ENCODE assay signal across 8 mouse cellular contexts in the genomic region with DNA sequence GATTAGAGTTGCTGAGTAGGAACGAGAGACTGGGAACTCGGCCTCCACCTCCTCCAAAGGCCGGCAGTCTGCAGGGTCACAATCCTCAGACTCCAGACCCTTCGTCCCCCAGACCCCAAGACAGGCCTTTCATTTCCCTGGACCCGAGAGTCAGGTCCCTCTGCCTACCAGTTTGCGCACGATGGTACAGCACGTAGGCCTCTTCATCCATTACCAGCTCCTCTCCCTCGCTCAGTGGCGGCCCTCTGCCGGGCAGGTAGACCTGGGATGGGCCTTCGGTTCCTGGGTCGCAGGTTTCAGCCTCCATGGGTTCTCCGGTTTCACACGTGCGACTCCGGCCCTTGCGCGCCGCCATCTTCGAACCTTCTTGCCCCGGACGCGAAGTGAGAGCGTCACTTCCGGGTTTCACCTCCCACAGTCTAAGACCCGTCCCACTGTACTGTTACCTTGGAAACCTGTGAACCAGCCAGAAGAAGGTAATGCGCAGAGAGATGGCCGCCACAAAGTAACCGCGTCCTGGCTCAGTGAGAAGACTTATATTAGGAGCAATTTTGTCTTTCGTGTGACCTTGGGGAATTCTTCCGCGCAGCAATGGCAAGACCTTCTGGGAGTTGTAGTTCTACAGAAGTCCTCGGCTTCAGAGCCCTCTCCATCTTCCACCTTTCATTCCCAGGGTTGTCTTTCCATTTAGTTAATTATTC. TPM values are rescaled to one million over a fixed set of nuclear protein-coding genes. Genes with fewer than 3 reads are reported as not detected.
DNase-seq lines count a peak whose midpoint lies in the region; ATAC-seq and TF ChIP-seq lines count a peak whose summit lies in the region.

A gene (minus strand): TSS at position 518 of the 701 bp plus-strand sequence.

- H3K36me3 ChIP-seq in embryonic facial prominence, embryonic 14.5 days (ENCODE audit: control insufficient read depth, insufficient read depth, low read length), result peaks cover 37% of the 10 kb centered on the region
- H3K36me3 ChIP-seq in limb, embryonic 14.5 days (ENCODE audit: control insufficient read depth, insufficient read depth, low read length), result peaks cover 38% of the 10 kb centered on the region
- H3K36me3 ChIP-seq in midbrain, postnatal 0 days (ENCODE audit: insufficient read depth, low read length), result peaks cover 45% of the 10 kb centered on the region

- H3K9ac ChIP-seq in embryonic facial prominence, embryonic 14.5 days (ENCODE audit: low read depth, low read length), result peak within 1 kb of the TSS; percentile 70
- peak within 1 kb of the TSS; percentile 54 for H3K9ac ChIP-seq in limb, embryonic 14.5 days (ENCODE audit: low read depth, low read length, severe bottlenecking)
- peak within 1 kb of the TSS; percentile 58 for H3K9ac ChIP-seq in midbrain, postnatal 0 days (replicated peaks; ENCODE audit: low read length, poor library complexity, severe bottlenecking)

- 1% methylated on average over 28 of the region's 35 CpGs for WGBS in embryonic facial prominence, embryonic 14.5 days
- 0% methylated on average over 35 of the region's 35 CpGs for WGBS in limb, embryonic 14.5 days
- WGBS in midbrain, postnatal 0 days, result under 1% methylated on average over 35 of the region's 35 CpGs

- peak; percentile 39 for TF ChIP-seq CTCF in midbrain, postnatal 0 days (IDR thresholded peaks at IDR 0.05)

- H3K4me3 ChIP-seq in embryonic facial prominence, embryonic 14.5 days (ENCODE audit: low read depth, low read length), result peak within 1 kb of the TSS; percentile 71
- H3K4me3 ChIP-seq in limb, embryonic 14.5 days (replicated peaks; ENCODE audit: low read length), result peak within 1 kb of the TSS; percentile 57
- peak within 1 kb of the TSS; percentile 79 for H3K4me3 ChIP-seq in midbrain, postnatal 0 days (ENCODE audit: low read depth, low read length)

- H3K27ac ChIP-seq in embryonic facial prominence, embryonic 14.5 days (replicated peaks; ENCODE audit: low read depth, low read length), result no peak within 1 kb of the TSS; the same call in 1 of the 2 replicates
- H3K27ac ChIP-seq in limb, embryonic 14.5 days (replicated peaks; ENCODE audit: low read depth, low read length), result no peak within 1 kb of the TSS
- H3K27ac ChIP-seq in midbrain, postnatal 0 days (ENCODE audit: low read depth, low read length), result peak within 1 kb of the TSS; percentile 77

- peak within 1 kb of the TSS; percentile 72 for H3K4me2 ChIP-seq in embryonic facial prominence, embryonic 14.5 days (ENCODE audit: low read depth, low read length)
- H3K4me2 ChIP-seq in limb, embryonic 14.5 days (replicated peaks; ENCODE audit: low read depth, low read length, severe bottlenecking), result peak within 1 kb of the TSS; percentile 67
- H3K4me2 ChIP-seq in midbrain, postnatal 0 days (ENCODE audit: low read depth, low read length, poor library complexity, severe bottlenecking), result peak within 1 kb of the TSS; percentile 88

- H3K9me3 ChIP-seq in embryonic facial prominence, embryonic 14.5 days (ENCODE audit: control insufficient read depth, low read length), result no peaks in the 10 kb centered on the region
- no peaks in the 10 kb centered on the region for H3K9me3 ChIP-seq in limb, embryonic 14.5 days (ENCODE audit: control insufficient read depth, low read length)
- H3K9me3 ChIP-seq in midbrain, postnatal 0 days (ENCODE audit: low read length), result no peaks in the 10 kb centered on the region

- peaks cover 10% of the 10 kb centered on the region for H3K4me1 ChIP-seq in embryonic facial prominence, embryonic 14.5 days (ENCODE audit: control insufficient read depth, insufficient read depth, low read length)
- H3K4me1 ChIP-seq in limb, embryonic 14.5 days (ENCODE audit: control insufficient read depth, insufficient read depth, low read length), result 0 out of 2 replicates have a peak, but pooled peaks cover 5% of the 10 kb centered on the region
- H3K4me1 ChIP-seq in midbrain, postnatal 0 days (ENCODE audit: insufficient read depth, low read length), result peaks cover 3% of the 10 kb centered on the region; the same call in 1 of the 2 replicates

- TF ChIP-seq POLR2A in limb, embryonic 14.5 days (IDR thresholded peaks at IDR 0.05; ENCODE audit: borderline replicate concordance, extremely low read depth, insufficient read depth, insufficient read length), result 0 out of 2 replicates have a peak, but pooled peaks have one; percentile 6

- H3K27me3 ChIP-seq in embryonic facial prominence, embryonic 14.5 days (replicated peaks; ENCODE audit: control insufficient read depth, insufficient read depth, low read length), result peaks cover 46% of the 10 kb centered on the region
- peaks cover 46% of the 10 kb centered on the region for H3K27me3 ChIP-seq in limb, embryonic 14.5 days (ENCODE audit: control insufficient read depth, insufficient read depth, low read length)
- peaks cover 25% of the 10 kb centered on the region for H3K27me3 ChIP-seq in midbrain, postnatal 0 days (ENCODE audit: insufficient read depth, low read length)

- ATAC-seq in embryonic facial prominence, embryonic 14.5 days (ENCODE audit: low read depth), result peak; percentile 92
- peak; percentile 92 for ATAC-seq in limb, embryonic 14.5 days (ENCODE audit: low FRiP score, low read depth)
- peak; percentile 91 for ATAC-seq in midbrain, postnatal 0 days (ENCODE audit: low FRiP score)

- peak; percentile 94 for DNase-seq in 416B (ENCODE audit: low read depth)
- peak; percentile 63 to 69 for DNase-seq in adrenal gland, postnatal 4 days (ENCODE audit: low spot score in 2 of 2)
- DNase-seq in embryonic facial prominence, embryonic 14.5 days (ENCODE audit: low spot score), result peak; percentile 96
- peak; percentile 85 for DNase-seq in heart, adult 8-10 months (ENCODE audit: low spot score)
- DNase-seq in kidney, adult 9 months, result peak; percentile 93
- peak; percentile 88 for DNase-seq in limb, embryonic 14.5 days (ENCODE audit: low spot score)
- DNase-seq in midbrain, postnatal 0 days (ENCODE audit: low spot score), result peak; percentile 95
- DNase-seq in spleen, postnatal 14 days (ENCODE audit: low spot score in 2 of 2), result peak; percentile 51 to 68

RNA-seq across cellular contexts. Expression of the gene that starts here (rescaled TPM):
- total RNA-seq in adrenal gland, postnatal 4 days (2021), result 10 to 100 TPM; 28.2 to 28.3 TPM
- 53.9 and 60.5 TPM in 2 replicates for polyA plus RNA-seq in embryonic facial prominence, embryonic 14.5 days (2014; fragmentation: Nextera tagmentation; extraction: Ambion mirVana)
- total RNA-seq in heart, adult 8-10 months (2022), result 10 to 100 TPM; 10.2 to 16.0 (median 13.6) TPM
- polyA plus RNA-seq in limb, embryonic 14.5 days (2012; rRNA removed), result 33.7 and 38.7 TPM in 2 replicates
- 62.4 and 62.9 TPM in 2 replicates for polyA plus RNA-seq in limb, embryonic 14.5 days (2014; fragmentation: Nextera tagmentation; extraction: Ambion mirVana)
- total RNA-seq in midbrain, postnatal 0 days (2014; rRNA removed), result 31.3 and 34.2 TPM in 2 replicates
- 48.7 and 52.9 TPM in 2 replicates for polyA plus RNA-seq in midbrain, postnatal 0 days (2015; fragmentation: Nextera tagmentation; extraction: Ambion mirVana)
